Mouse (Mus musculus) limb, embryonic 14.5 days (tissue): ENCODE results near the gene Tmem104. TPM values are rescaled to one million over a fixed set of nuclear protein-coding genes. Genes with fewer than 3 reads are reported as not detected.

Experiments used
- ATAC-seq: fragments of 200-750 bp; cut with Nextera tagmentation; 2 replicates; pipeline ENCODE4 v1.8.0; 2017; ENCODE audit warnings: low read depth, moderate number of reproducible peaks, moderate TSS enrichment; ENCODE audit not compliant: low FRiP score
- DNase-seq: peaks from one replicate; pipeline ENCODE4 v3.0.0-alpha.2; 2015; ENCODE audit warnings: low spot score
- H3K27ac ChIP-seq: fragments of 300-500 bp; sonication (generic); replicated peaks from 2 replicates; pipeline ENCODE4 v1.5.1; 2014; ENCODE audit warnings: low read depth, mild to moderate bottlenecking, low read length, moderate library complexity, mixed read lengths
- H3K27me3 ChIP-seq: fragments of 300-500 bp; sonication (generic); 2 replicates; pipeline ENCODE4 v1.6.1; 2014; ENCODE audit warnings: low read length, mixed read lengths; ENCODE audit not compliant: control insufficient read depth, insufficient read depth
- H3K36me3 ChIP-seq: fragments of 300-500 bp; sonication (generic); 2 replicates; pipeline ENCODE4 v1.6.1; 2014; ENCODE audit warnings: mild to moderate bottlenecking, low read length, moderate library complexity, mixed read lengths; ENCODE audit not compliant: control insufficient read depth, insufficient read depth
- H3K4me1 ChIP-seq: fragments of 300-500 bp; sonication (generic); 2 replicates; pipeline ENCODE4 v1.6.1; 2014; ENCODE audit warnings: antibody characterized with exemption, low read length, mixed read lengths; ENCODE audit not compliant: control insufficient read depth, insufficient read depth
- H3K4me2 ChIP-seq: fragments of 300-500 bp; sonication (generic); replicated peaks from 2 replicates; pipeline ENCODE4 v1.6.1; 2014; ENCODE audit warnings: low read depth, mild to moderate bottlenecking, low read length, moderate library complexity; ENCODE audit not compliant: severe bottlenecking
- H3K4me3 ChIP-seq: fragments of 300-500 bp; sonication (generic); replicated peaks from 2 replicates; pipeline ENCODE4 v1.5.1; 2014; ENCODE audit warnings: low read length
- H3K9ac ChIP-seq: fragments of 300-500 bp; sonication (generic); 2 replicates; pipeline ENCODE4 v1.6.1; 2014; ENCODE audit warnings: mild to moderate bottlenecking, low read depth, low read length, moderate library complexity; ENCODE audit not compliant: severe bottlenecking
- H3K9me3 ChIP-seq: fragments of 300-500 bp; sonication (generic); 2 replicates; pipeline ENCODE4 v1.6.1; 2016; ENCODE audit warnings: low read length; ENCODE audit not compliant: control insufficient read depth
- POLR2A ChIP-seq: fragments of 200-500 bp; IDR thresholded peaks from 2 replicates; pipeline ENCODE4 v1.8.0; 2012; ENCODE audit warnings: inconsistent platforms, mild to moderate bottlenecking, moderate library complexity, borderline replicate concordance; ENCODE audit not compliant: insufficient read depth, insufficient read length; ENCODE audit errors: extremely low read depth
- WGBS: fragments of 180-500 bp; shearing (Covaris S2); extraction: QIAGEN DNeasy Blood & Tissue Kit; methylation state at CpG from one replicate; pipeline ENCODE4 v1.1.7; 2014; 5-methylcytosine and 5-hydroxymethylcytosine counted together
- polyA plus RNA-seq, 2 experiments: library from polyadenylated mRNA; depleted of rRNA in 1 of 2; stranded (reverse) in 1 of 2; unstranded in 1 of 2; fragments of >200 nt; fragmentation: Nextera tagmentation in 1 of 2; extraction: Ambion mirVana in 1 of 2; gene quantifications; 2 replicates each; pipeline versions ENCODE4 v1.2.1 to v1.2.3; 2012 to 2014

Gene Tmem104
- polyA plus RNA-seq, 2 experiments: 9.2 to 12.4 TPM

GRCm38 (mm10) chr11:115241402-115241801, 54.1 kb downstream of the Tmem104 start:
- no peak for DNase-seq
- TF ChIP-seq POLR2A: no peak
- H3K4me2 ChIP-seq: no peak overlapping the region
- no peak for ATAC-seq
- no peaks in the 10 kb centered on the region for H3K4me1 ChIP-seq
- no peak overlapping the region for H3K4me3 ChIP-seq
- H3K27me3 ChIP-seq: peaks cover 5% of the 10 kb centered on the region; the same call in 1 of the 2 replicates
- no peaks in the 10 kb centered on the region for H3K9me3 ChIP-seq
- 75% methylated on average over 11 of the region's 11 CpGs for WGBS
- H3K36me3 ChIP-seq: peaks cover 24% of the 10 kb centered on the region
- no peak overlapping the region for H3K27ac ChIP-seq
- no peak overlapping the region for H3K9ac ChIP-seq

- Histone ChIP-seq H3K36me3 (peaks cover 20% of the 10 kb centered on the region), H3K9me3 (no peaks in the 10 kb centered on the region), H3K9ac (no peak overlapping the region), H3K27me3 (peaks cover 18% of the 10 kb centered on the region), H3K4me1 (no peaks in the 10 kb centered on the region), H3K4me3 (no peak overlapping the region), H3K4me2 (no peak overlapping the region), H3K27ac (no peak overlapping the region)
- DNase-seq: no peak
- no peak for TF ChIP-seq POLR2A
- no peak for ATAC-seq
- 57% methylated on average over 3 of the region's 3 CpGs for WGBS
Observed at GRCm38 (mm10) chr11:115242746-115243145, 55.5 kb downstream of the Tmem104 start.

GRCm38 (mm10) chr11:115243783-115244182, 56.5 kb downstream of the Tmem104 start:
- no peak for ATAC-seq

GRCm38 (mm10) chr11:115244840-115245239, 57.6 kb downstream of the Tmem104 start:
- Histone ChIP-seq H3K9me3 (no peaks in the 10 kb centered on the region), H3K4me2 (no peak overlapping the region), H3K27me3 (peaks cover 39% of the 10 kb centered on the region), H3K27ac (no peak overlapping the region), H3K4me1 (peaks cover under 1% of the 10 kb centered on the region; the same call in 1 of the 2 replicates), H3K4me3 (no peak overlapping the region), H3K36me3 (peaks cover 20% of the 10 kb centered on the region), H3K9ac (no peak overlapping the region)
- WGBS: 85% methylated on average over 8 of the region's 8 CpGs
- no peak for DNase-seq
- ATAC-seq: no peak
- no peak for TF ChIP-seq POLR2A

More at GRCm38 (mm10) chr11:115243783-115244182, 56.5 kb downstream of the Tmem104 start:
- Histone ChIP-seq H3K4me1 (no peaks in the 10 kb centered on the region), H3K27me3 (peaks cover 29% of the 10 kb centered on the region), H3K9me3 (no peaks in the 10 kb centered on the region), H3K4me3 (no peak overlapping the region), H3K27ac (no peak overlapping the region), H3K36me3 (peaks cover 20% of the 10 kb centered on the region), H3K9ac (no peak overlapping the region), H3K4me2 (no peak overlapping the region)
- DNase-seq: no peak
- no peak for TF ChIP-seq POLR2A
- 85% methylated on average over 12 of the region's 12 CpGs for WGBS

- H3K9ac ChIP-seq: no peak overlapping the region
- peaks cover 53% of the 10 kb centered on the region for H3K27me3 ChIP-seq
- peaks cover 7% of the 10 kb centered on the region; the same call in 1 of the 2 replicates for H3K4me1 ChIP-seq
- peaks cover 17% of the 10 kb centered on the region for H3K36me3 ChIP-seq
- ATAC-seq (peak; percentile 27; the same call in 1 of the 2 replicates), DNase-seq (no peak)
- H3K4me3 ChIP-seq: no peak overlapping the region
- H3K4me2 ChIP-seq: no peak overlapping the region
- H3K27ac ChIP-seq: no peak overlapping the region
- WGBS: 69% methylated on average over 8 of the region's 8 CpGs
- TF ChIP-seq POLR2A: no peak
- no peaks in the 10 kb centered on the region for H3K9me3 ChIP-seq
Observed at GRCm38 (mm10) chr11:115246386-115246785, 59.1 kb downstream of the Tmem104 start.
